Mouse (Mus musculus): ENCODE measurements at regions not wholly inside any gene's neighbourhood (a gene's known extent, or its start where the extent isn't known, plus 50 kb on each side); places are given as distances from the start of the nearest gene placed in this dataset.

DNA sequence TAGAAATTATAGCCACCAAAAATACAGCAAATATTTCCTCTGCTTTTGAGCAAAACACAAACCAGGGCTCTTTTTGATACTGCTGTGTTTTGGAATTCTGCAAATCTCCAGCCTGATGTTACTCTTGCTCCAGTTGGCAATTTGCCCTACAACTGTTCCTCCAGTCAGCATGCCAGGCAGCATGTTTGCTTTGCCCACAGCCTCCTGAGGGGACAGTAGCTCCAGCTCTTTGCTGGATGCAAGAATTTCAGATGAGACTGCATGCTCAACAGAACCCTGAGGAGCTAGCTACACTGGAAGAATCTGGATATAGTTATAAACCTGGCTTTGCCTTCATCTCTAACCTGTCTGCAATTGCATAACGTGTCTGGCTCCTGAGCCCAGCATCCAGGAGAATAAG lies 141.7 kb downstream of the Fam76b start:
- no peak for ATAC-seq (ENCODE audit: extremely low read depth, insufficient number of reproducible peaks, low FRiP score, poor library complexity, severe bottlenecking)

DNA sequence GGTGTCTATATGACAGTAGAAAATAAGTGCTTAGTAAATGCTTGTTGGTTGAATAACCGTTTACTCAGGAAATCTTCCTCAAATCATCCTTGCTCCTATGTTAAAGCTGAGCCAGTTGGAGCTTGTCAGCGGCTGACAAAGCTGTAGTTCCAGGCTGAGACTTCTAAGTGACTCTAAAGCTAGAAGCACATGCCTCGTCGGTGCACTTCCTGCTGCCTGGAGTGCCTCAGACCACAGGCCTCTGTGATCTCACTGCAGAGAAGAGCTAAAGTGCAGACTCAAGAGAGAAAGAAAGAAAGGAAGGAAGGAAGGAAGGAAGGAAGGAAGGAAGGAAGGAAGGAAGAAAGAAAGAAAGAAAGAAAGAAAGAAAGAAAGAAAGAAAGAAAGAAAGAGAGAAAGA lies 146.1 kb downstream of the Fam76b start:
- ATAC-seq (ENCODE audit: extremely low read depth, insufficient number of reproducible peaks, low FRiP score, poor library complexity, severe bottlenecking) = no peak

DNA sequence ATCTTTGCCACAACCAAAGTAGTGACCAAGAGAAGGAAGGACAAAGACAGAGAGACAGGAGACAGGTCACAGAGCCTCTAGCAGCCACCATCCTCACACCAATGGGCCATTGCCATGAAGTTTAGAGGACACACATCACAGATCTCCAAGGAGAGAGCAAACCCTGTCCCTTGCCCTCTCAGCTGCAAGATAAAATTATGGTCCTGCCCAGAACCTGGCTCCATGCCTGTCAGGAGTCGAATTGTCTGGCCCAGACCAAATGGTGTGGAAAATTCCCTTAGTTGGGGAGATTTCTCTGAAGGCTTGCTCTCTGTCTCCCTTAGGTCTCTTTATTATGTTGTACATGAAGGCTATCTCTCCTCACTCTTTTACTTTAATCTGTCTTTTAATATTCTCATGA lies 147.4 kb downstream of the Fam76b start:
- ATAC-seq (ENCODE audit: extremely low read depth, insufficient number of reproducible peaks, low FRiP score, poor library complexity, severe bottlenecking) = no peak

DNA sequence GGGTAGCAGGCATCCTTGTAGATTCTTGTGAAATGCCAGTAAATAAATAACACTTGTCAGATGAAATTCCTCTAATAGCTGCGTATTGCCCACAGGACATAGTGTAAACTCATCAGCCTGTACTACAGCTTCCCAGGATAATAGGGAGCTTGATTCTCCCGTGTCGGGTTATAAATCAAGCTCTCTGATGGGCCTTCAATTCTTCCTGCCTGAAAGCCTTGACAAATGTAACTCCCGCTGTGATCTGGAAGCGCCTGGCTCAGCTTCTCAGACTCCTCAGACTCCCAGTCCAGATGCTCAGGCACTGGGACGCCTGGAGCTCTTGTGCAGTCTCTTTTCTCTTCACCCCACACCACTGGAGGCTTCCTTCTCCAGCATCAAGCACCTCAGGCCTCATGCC lies 151.3 kb downstream of the Fam76b start:
- no peak for ATAC-seq (ENCODE audit: extremely low read depth, insufficient number of reproducible peaks, low FRiP score, poor library complexity, severe bottlenecking)

DNA sequence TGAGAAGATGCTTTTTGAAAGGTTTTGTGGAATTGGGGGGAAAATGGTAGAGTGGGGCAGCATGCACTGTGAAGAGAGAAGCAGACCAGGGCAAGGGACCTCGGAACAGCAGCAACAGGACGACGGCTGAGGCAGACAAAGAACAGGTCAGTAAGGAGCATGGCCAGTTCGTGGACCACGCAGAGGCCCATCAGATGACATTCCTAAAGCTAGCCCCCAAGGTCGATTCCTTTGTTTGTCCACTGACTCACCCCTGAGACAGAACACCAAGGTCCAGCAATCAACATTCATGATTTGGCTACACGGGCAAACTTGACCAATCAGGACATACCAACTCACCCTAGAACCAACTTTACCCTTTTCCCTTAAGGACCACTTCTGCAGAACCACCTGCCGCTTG lies 160.0 kb downstream of the Fam76b start:
- ATAC-seq (ENCODE audit: extremely low read depth, insufficient number of reproducible peaks, low FRiP score, poor library complexity, severe bottlenecking) = no peak

DNA sequence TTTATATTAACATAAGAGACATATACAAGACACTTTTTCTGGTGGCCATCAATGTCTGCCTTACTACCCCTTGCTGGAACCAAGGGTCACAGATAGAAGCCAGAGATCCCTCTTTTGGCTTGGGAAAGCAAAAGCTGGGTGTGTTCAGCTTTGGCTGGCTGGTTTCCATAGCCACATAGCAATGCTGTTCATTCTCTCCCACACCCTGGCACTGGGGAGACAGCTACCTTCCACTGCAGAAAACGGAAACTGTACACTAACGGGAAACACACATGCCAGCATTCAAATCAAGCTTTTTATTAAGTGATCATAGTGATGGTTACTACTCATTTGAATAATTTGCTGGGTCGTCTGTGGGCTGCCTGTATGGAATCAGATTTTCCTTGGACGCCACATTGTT lies 161.4 kb downstream of the Fam76b start:
- ATAC-seq (ENCODE audit: extremely low read depth, insufficient number of reproducible peaks, low FRiP score, poor library complexity, severe bottlenecking) = no peak

DNA sequence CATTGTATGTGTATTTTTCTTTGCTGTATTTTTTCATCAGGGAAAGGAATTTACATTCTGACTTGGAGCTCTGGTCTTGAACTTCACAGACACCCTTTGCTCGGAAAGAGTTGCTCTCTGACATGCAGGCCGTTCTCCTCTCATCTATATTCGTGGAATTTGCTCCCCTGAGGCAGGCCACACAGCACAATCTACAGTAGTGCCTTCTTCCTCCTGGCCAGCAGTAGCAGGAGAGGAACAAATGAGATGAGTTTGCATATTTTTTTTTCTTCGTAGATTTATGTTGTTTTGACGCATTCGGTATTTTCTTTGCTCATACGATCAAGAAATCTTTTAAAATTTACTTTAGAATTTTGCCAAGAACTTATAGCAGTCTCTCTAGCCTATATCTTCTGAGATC lies 163.4 kb downstream of the Fam76b start:
- ATAC-seq (ENCODE audit: extremely low read depth, insufficient number of reproducible peaks, low FRiP score, poor library complexity, severe bottlenecking) = no peak

DNA sequence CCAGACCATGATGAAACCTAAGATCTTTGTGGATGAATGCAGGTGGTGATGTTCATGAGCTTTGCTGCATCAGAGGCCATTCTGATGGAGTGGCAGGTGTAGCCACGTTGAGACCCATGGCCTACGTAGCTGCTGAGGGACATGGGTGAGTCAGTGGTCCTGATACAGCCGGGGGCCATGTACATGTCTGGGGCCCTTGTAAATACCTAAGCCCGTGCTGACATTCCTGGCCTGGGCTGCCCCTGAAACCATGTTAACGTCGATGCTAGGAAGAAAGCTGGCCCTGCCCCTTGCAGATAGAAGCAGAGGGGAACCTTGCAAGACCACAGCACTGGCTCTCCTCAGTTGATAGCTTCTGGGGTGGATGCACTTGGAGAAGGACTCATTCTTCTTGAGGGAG lies 165.2 kb downstream of the Fam76b start:
- ATAC-seq (ENCODE audit: extremely low read depth, insufficient number of reproducible peaks, low FRiP score, poor library complexity, severe bottlenecking) = no peak

DNA sequence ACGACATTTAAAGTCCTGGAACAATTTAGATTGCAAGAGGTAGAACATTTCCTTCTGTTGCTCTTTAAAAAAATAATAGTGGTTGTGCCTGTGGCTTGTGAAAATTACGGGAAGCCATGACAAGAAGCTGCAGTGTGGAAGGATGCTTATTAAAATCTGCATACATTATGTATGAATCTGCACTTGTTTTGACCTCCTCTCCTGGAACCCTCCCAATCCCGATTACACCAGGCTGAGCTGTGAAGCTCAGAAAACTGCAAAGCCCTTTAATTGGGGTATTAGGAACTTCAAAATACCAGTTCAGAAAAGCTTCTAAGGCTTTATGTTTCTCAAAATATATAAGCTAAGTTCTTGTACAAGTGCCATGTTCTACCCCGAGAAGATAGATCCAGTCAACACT lies 171.8 kb downstream of the Fam76b start:
- no peak for ATAC-seq (ENCODE audit: extremely low read depth, insufficient number of reproducible peaks, low FRiP score, poor library complexity, severe bottlenecking)

DNA sequence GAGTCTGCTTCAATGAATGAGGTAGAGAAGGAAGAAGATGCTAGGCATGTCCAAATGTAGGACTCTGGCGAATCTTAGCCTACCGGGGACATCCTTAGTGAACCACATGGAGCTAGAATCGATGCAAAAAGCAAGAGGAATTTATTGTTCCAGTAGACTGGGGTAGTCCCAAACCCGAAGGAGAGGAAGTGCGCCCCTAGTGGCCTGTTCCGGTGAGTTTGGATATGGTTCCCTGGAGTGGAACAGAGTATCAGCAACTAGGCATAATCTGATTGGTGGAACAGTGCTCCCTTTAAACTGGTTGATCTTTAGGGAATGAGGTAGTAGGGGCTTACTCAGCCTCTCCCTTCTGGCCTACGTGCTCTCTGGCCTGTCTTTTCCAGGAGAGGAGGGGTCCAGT lies 174.0 kb downstream of the Fam76b start:
- ATAC-seq (ENCODE audit: extremely low read depth, insufficient number of reproducible peaks, low FRiP score, poor library complexity, severe bottlenecking) = no peak

DNA sequence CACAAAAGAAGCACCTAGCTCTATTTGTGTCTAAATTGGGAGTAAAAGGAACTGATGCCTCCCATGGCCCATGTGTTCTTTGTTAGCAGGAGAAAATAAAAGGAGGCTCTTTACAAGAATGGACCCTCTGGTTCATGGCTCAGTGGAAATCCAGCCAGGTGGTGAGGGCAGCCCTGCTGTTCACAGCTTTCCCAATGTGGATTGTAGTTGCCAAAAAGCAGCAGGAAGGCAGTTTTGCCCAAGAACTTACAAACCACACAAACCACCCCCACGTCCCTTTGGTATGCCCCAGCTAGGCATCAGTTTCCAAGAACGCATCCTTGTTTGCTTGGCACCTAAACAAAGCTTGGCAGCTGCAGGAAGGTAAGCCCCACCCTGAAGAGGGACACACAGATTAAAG lies 174.7 kb downstream of the Fam76b start:
- ATAC-seq (ENCODE audit: extremely low read depth, insufficient number of reproducible peaks, low FRiP score, poor library complexity, severe bottlenecking) = no peak

DNA sequence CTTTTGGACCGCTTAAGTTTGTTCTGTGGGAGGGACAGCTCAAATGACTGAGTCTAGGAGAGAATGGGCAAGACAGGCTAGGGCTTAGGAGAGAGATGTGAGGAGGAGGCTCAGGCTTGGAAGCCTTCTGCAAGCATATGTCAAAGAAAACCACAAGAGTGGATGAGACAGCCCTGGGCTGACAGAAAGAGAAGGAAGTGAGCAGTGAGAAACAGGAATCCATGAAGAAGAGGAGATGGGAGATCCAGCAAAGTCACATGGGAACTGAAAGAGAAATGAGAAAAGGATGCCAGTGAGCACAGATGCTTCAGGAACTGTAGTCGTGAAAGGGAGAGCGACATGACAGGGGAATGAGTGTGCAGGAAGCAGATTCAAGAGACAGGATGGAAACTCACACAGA lies 175.6 kb downstream of the Fam76b start:
- no peak for ATAC-seq (ENCODE audit: extremely low read depth, insufficient number of reproducible peaks, low FRiP score, poor library complexity, severe bottlenecking)

DNA sequence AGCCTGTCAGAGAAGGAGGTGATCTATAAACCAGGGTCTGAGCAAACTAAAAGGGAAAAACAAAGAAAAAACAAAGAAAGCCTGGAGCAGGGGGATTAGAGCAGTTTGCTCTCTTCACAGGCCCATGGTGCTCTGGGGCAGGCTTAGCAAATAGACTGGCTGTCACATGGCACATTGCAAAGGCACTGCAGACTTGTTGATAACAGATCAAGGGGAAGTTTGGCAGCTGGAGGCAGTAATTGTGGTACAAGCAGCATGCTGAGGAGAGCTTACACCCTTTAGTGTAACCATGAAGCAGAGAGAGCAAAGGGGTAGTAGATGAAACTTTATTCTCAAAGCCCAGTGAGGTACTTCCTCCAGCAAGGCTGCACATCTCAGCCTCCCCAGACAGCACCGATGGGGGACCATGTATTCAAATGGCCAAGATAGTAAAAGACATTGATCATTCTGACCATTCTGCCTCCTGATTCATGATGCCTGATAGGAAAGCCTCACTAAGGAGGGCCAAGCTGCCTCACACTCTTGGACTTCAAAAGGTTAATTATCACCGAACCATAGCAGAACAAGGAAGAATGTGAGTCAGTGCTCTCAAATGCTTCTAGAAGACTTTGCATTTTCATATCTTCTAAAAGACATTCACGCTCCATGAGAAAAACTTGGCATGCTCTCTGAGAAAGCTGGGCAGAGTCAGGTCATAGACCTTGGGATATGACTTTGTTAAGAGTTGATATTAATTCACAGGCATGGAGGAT lies 178.9 kb downstream of the Fam76b start:
- no peak for ATAC-seq (ENCODE audit: extremely low read depth, insufficient number of reproducible peaks, low FRiP score, poor library complexity, severe bottlenecking)

DNA sequence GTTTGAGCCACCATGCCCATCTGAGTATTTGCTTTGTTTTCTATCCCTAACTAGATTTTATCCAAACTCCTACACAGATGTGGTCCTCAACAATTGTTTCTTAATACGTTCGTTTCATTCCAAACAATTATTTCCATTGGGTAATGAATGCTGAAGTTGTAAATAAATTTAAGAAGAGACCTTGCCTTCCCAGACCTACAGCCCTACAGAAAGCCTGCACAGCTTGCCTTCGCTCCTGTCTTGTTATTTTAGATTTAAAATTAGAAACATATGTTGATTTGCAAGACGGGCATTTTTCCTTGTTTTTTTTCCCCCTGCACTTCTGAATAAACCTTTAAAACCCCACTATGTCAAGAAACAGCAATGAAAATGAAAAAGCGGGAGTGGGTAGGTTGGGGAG lies 181.9 kb downstream of the Fam76b start:
- ATAC-seq (ENCODE audit: extremely low read depth, insufficient number of reproducible peaks, low FRiP score, poor library complexity, severe bottlenecking) = no peak

DNA sequence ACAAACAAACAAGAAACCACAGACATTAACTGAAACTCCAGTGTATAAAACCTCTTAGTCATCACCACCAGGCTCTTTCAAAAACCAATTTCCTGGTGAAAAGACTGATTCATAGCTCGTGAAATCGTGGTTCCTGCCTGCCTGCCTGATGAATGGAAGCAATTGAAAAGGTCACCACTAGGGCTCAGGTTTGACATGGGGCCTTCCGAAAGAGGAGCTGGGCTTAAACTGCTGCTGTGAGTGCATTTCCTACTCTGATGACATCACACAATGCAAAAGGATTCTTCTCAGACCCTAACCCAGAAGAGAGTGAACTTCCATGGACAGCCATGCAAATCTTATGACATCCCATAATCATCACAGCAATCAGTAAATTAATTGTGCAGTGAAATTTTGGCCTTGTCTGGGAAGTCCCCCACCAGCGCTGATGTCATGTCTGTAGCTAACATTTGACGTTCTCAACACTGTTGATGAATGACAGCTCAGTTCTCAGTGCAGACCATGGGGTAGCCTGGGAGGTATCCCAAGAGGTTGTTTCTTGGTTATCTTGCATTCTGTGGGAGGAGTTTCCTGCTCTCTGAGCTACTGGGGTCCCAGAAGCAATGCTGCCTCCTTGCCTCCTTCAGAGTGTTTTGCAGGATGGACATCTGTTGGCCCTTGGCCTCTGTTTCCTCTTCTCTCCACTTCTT lies 182.9 kb downstream of the Fam76b start:
- ATAC-seq (ENCODE audit: extremely low read depth, insufficient number of reproducible peaks, low FRiP score, poor library complexity, severe bottlenecking) = no peak

DNA sequence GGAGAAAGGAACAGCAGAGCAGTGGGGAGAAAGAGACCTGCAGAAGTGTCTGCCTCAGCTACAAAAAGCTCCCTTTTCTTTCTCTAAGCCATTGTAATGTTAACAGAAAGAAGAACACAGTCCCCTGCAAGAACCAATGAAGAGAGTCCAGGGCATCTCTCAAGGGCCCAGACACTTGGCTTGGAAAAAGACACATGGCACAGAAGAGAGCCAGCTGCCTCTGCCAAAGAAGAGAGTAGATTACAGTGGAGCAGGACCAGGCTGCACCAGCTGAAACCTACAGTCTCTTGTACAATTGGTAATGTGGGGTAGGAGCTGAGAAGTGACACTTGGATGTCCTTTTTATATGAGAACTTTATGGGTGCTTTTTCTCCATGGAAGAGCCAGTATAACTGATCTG lies 196.7 kb downstream of the Fam76b start:
- ATAC-seq (ENCODE audit: extremely low read depth, insufficient number of reproducible peaks, low FRiP score, poor library complexity, severe bottlenecking) = no peak

DNA sequence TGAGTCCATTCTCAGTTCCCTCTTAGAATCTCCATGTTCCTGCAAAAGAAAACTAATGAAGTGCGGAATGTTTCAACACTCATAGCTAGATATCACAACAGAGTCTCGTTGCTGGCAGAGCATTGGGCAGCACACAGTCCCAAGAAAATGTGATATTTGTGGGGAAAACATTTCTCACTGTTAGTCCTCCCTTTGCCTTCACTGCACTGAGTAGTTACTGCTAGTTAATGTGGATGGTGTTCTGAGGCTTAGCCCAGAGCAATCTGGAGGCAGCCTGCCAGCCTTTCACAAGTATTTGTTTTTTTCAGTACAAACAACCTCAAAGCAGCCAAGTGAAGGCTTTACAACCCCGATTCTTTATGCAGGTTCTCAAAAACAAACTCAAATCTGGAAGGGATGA lies 197.2 kb downstream of the Fam76b start:
- ATAC-seq (ENCODE audit: extremely low read depth, insufficient number of reproducible peaks, low FRiP score, poor library complexity, severe bottlenecking) = no peak

DNA sequence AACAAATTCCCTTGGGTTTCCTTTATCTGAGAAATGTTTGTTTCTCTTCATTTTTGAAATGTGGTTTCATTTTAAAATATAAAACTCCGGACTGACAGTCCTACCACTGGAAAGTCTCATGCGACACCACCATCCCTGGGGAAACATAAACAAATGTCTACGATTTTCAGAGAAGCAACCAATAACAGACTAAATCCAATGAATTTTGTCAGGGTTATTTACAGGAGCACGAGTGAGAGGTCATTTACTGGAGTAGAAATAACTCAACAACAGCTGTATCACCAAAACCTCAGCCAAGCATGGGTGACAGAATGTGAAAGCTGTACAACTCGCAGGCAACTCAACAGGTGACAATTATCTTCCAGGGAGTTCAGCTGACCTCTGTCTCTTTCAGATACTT lies 200.5 kb downstream of the Fam76b start:
- ATAC-seq (ENCODE audit: extremely low read depth, insufficient number of reproducible peaks, low FRiP score, poor library complexity, severe bottlenecking) = no peak

DNA sequence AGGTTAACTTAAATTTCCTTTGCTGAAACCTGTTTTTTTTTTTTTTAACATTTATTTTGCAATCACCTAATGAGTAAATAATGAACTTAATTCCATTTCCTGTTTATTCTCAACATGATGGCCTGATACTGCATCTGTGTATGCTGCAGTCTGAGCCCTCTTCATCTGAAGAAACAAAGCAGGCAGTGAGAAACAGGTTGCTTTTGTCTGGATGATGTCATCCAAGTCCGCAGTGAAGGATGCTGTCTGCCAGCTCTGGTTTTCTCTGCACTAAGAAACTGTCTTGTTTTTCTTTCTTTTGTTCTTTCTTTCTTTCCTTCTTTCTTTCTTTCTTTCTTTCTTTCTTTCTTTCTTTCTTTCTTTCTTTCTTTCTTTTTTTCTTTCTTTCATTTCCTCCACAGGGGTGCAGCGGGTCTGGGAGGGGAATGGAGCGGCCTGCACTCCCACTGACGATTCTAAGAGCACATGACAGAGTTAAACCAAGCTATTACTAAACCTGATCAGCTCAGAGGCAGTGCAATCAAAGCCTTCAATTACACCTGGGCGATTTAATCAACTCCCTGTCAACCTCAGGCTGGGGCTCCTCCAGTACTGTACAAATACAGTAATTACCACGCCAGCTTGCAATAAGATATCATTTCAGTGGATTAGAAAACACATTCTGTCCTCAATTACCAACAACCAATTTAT lies 204.0 kb downstream of the Fam76b start:
- no peak for ATAC-seq (ENCODE audit: extremely low read depth, insufficient number of reproducible peaks, low FRiP score, poor library complexity, severe bottlenecking)

DNA sequence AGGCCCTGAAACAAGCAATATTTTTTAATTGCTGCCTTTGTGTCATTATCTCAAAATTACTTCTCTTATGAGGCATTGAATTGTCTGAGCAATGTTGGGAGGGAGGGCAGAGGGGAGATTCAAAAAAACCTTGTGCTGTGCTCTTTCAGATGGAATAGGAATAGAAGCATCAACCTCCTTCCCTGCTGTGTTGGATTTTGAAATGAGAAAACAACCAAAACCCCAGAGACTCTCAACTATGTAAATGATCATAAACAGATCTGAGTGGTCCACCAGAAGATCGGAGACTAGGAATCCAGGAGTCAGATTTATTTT lies 204.5 kb downstream of the Fam76b start:
- no peak for ATAC-seq (ENCODE audit: extremely low read depth, insufficient number of reproducible peaks, low FRiP score, poor library complexity, severe bottlenecking)
